Mouse (Mus musculus) spleen, postnatal 4 days (tissue): ENCODE measurements at regions not wholly inside any gene's neighbourhood (a gene's known extent, or its start where the extent isn't known, plus 50 kb on each side); places are given as distances from the start of the nearest gene placed in this dataset.

Experiments used
- DNase-seq, 2 experiments: peaks; one replicate each; pipeline ENCODE4 v3.0.0; 2022; ENCODE audit warnings: low spot score in 2 of 2

DNA sequence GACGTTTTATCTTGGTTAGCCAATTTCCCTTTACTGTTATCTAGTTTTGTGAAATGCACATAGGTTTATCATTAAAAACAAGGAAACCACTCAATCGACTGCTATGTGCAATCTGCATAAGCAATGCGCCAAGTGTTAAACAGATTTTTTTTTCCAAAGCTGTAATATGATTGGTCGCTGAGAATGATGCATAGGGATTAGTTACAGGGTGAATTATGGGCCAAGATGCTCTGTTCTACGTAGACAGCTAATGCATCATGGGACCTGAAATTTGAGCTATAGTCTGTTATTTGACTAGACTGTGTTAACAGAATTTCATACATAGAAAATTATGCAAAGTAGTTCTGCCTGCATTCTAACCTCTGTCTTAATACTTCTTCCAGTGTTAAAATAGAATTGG, 284.0 kb downstream of the Basp1 start:
- DNase-seq = no peak

GRCm38 (mm10) chr15:25120441-25120840, 293.1 kb downstream of the Basp1 start:
- no peak for DNase-seq

- DNase-seq = no peak
Observed at GRCm38 (mm10) chr15:25117980-25118379, 295.6 kb downstream of the Basp1 start.

GRCm38 (mm10) chr15:25102727-25103126, 310.8 kb downstream of the Basp1 start:
- DNase-seq = no peak

DNA sequence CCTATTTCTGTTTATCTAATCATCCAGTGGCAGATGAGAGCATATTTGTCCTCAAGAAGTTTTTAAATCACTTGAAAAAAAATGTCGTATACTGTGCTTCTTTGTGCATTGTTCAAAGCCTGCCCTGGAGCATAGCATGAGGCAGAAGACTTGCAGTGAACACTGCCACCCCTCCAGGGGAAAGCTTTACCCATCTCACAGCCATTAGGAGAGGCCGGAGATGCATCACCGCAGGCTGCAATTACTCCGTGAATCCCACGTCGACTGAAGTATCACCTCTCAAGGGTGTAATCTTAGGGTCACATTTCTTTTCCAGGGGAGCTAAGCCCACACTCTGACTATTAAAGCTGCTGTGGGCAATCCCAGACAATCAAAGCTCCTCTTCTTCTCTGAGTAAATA, 319.8 kb downstream of the Basp1 start:
- no peak for DNase-seq

GRCm38 (mm10) chr15:25069701-25070100, 343.9 kb downstream of the Basp1 start:
- DNase-seq = no peak

- DNase-seq = no peak
Observed at GRCm38 (mm10) chr15:25059347-25059746, 354.2 kb downstream of the Basp1 start.

DNA sequence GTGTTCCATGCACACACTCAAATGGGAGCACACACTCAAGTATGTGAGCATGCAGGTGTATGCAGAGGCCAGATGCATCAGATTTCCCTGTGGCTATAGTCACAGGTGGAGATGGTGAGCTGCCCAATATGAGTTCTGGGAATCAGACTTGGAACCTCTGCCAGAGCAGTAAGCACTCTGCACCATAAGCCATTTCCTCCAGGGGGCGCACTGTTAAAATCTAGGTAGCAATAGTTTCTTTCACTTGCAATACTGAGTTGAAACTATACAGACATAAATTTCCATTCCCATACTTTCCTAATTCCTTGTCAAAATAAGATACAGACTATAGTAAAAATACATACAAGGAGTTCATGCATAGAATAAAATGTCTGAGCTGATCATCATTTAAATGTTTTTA, 365.7 kb downstream of the Basp1 start:
- no peak for DNase-seq

DNA sequence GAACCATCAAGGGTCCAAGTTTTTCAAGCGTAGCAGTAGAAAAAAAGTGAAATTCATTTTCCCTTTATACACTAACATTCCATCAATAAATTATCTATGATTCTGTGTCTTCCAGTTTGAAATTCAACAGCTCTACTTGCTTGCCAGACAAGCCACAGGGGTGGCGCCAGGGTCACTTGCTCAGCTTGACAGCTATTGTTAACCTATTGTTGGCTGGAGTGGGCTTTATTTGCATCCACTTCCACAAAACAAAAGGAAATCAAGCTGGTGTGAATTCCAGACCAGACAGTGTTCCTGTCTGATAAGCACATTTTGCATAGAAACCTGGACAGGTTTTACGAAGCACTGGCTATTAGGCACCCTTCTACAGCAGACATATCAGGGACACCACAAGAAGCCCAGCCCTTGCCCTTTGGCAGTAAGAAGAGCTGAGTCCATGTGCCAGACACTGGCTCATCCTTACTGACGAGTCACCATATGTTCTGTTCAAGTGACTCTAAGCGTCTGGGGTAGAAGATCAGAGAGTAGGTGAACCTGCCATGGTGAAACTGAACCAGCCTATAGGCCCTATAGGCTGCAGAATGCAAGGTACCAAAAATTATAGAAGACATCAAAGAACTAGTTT, 366.9 kb downstream of the Basp1 start:
- DNase-seq = no peak

DNA sequence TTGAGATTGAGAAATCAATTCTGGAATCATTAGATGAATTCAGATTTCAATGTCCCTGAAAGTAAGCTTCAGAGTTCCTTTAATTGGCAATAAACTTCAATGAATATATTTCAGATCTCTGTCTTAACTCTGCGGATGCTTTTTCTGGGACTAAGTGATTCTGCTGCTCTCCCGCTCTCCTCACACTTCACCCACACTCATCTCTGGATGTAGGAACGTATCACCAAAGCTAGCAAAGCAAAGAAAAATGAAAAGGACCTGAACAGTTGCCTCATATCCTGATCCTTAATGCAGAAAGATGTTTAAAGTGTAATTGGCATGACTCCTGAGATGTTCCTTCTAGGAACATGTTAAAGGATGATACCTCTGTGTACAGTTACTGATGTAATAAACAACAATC, 377.3 kb downstream of the Basp1 start:
- DNase-seq = no peak

GRCm38 (mm10) chr15:25027865-25028264, 385.7 kb downstream of the Basp1 start:
- no peak for DNase-seq

DNA sequence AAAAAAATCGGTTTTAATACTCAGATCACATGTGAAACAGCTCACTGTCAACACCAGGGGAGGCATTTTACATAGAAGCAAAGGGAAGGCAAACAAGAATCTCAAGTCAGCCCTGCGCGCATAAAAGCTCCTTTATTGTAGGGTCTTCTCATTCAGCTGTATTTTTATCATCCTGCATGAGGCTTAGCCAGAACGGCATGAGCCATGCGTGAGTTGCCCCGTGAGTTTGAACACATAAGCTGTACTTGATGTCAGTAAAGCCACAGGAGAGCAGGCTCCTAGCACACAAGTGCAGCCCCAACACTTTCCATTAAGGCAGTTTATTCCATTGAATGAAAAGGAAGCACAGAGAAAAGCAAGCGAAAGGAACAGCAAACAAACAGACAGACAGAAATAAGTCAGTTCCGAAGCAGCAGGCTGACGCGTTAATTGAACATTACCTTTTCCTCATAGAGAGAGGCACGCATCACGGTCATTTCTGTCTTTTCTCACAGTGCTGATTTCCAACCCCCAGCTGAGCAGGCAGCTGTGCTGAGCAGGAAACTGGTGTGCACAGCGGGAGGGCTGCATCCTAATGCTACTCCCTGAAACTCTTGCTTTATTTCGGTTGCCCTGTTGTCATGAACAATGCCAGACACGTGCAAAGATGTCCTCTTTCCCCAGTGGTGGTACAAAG, 386.6 kb downstream of the Basp1 start:
- no peak for DNase-seq

- DNase-seq = no peak
Observed at GRCm38 (mm10) chr15:25026351-25026750, 387.2 kb downstream of the Basp1 start.

GRCm38 (mm10) chr15:25020916-25021315, 392.6 kb downstream of the Basp1 start:
- DNase-seq = no peak

- DNase-seq = no peak
Observed at GRCm38 (mm10) chr15:25019352-25019941, 394.1 kb downstream of the Basp1 start.

GRCm38 (mm10) chr15:25018937-25019336, 394.6 kb downstream of the Basp1 start:
- DNase-seq = no peak

- no peak for DNase-seq
Observed at GRCm38 (mm10) chr15:25007720-25008119, 405.8 kb downstream of the Basp1 start.

GRCm38 (mm10) chr15:25000171-25000570, 413.4 kb downstream of the Basp1 start:
- no peak for DNase-seq

DNA sequence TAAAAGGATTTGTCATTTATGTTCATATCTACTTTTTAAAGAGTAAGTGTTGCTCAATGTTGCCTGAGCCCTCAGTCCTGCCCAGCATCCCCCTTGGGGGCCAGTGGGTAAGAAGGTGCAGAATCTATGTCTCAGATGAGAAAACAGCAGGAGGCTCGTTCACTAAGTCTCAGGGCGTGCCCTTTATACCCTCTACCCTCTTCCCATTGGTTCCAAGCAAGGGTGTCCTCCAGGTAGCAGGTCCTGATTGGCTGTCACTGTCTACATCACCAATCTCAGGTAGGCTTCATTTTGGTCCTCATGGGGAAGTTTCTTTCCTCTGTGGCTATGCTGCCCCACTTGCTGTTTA, 420.3 kb downstream of the Basp1 start:
- no peak for DNase-seq

- no peak for DNase-seq
Observed at GRCm38 (mm10) chr15:24992665-24993324, 420.8 kb downstream of the Basp1 start.

- DNase-seq = no peak
Observed at GRCm38 (mm10) chr15:24990082-24990786, 423.3 kb downstream of the Basp1 start.

GRCm38 (mm10) chr15:24980841-24981240, 432.7 kb downstream of the Basp1 start:
- DNase-seq = no peak
